ENCODE assay signal across 8 mouse cellular contexts in the genomic region with DNA sequence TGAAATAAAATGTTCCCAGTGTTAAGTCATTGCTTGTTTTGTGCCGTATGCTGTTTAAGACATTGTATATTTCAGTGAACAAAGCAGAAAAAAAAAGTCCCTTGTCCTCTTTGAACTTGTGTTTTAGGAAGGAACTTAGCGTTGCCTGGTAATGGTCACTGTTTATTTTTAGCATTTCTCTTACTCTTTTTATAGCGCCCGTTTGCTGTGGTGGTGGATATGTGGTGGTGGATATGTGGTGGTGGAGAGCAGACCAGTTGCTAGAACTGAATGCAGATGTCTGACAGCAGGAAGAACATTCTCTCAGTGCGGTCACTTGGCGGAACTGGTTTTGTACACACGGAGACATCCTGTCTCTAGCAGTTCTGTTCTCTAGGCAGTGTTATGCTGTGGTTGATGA. TPM values are rescaled to one million over a fixed set of nuclear protein-coding genes. Genes with fewer than 3 reads are reported as not detected.
A peak's percentile ranks its signal among the peaks of the same experiment; 100 is the strongest.
DNase-seq lines count a peak whose midpoint lies in the region; ATAC-seq and TF ChIP-seq lines count a peak whose summit lies in the region.

No protein-coding gene starts in this region.

- peak; percentile 5 for DNase-seq in left cerebral cortex, adult 11 months (ENCODE audit: low spot score)
- no peak for DNase-seq in left cerebral cortex, adult 18-20 months (ENCODE audit: low spot score in 2 of 2)
- DNase-seq in heart, adult 2 months: peak; percentile 33 to 53
- peak; percentile 6 for DNase-seq in spleen, adult 12 weeks (ENCODE audit: low spot score)
- DNase-seq in cerebellum, adult 11 months: no peak
- no peak for DNase-seq in cerebellum, adult 11-12 months

- peak; percentile 43 for TF ChIP-seq CTCF in heart, adult 2 months (IDR thresholded peaks at IDR 0.05)

- peak; percentile 15; the same call in 1 of the 2 replicates for ATAC-seq in liver, embryonic 15.5 days (ENCODE audit: insufficient read depth)
- ATAC-seq in forebrain, embryonic 12.5 days (ENCODE audit: low FRiP score): no peak

- TF ChIP-seq POLR2A in heart, adult 2 months (IDR thresholded peaks at IDR 0.05; ENCODE audit: insufficient read depth, low read depth, low read length): 0 out of 2 replicates have a peak, but pooled peaks have one; percentile 25

- intact Hi-C loops in heart, adult 2 months (cut with DNase I): no loop called here

- H3K9ac ChIP-seq in heart, adult 2 months (ENCODE audit: low read depth, low read length): 0 out of 2 replicates have a peak overlapping the region, but pooled peaks have one; percentile 2
- H3K9ac ChIP-seq in liver, embryonic 15.5 days: no peak overlapping the region
- H3K9ac ChIP-seq in forebrain, embryonic 12.5 days: no peak overlapping the region

- H3K79me2 ChIP-seq in heart, adult 2 months (replicated peaks; ENCODE audit: control insufficient read depth, insufficient read depth, low read length): no peaks in the 10 kb centered on the region

- H3K4me2 ChIP-seq in liver, embryonic 15.5 days: no peak overlapping the region
- H3K4me2 ChIP-seq in forebrain, embryonic 12.5 days: no peak overlapping the region

- H3K36me3 ChIP-seq in heart, adult 2 months (ENCODE audit: control insufficient read depth, insufficient read depth, low read length): peaks cover 6% of the 10 kb centered on the region
- peaks cover 38% of the 10 kb centered on the region for H3K36me3 ChIP-seq in liver, embryonic 15.5 days (replicated peaks)
- H3K36me3 ChIP-seq in forebrain, embryonic 12.5 days (replicated peaks): peaks cover 25% of the 10 kb centered on the region

- no peak for TF ChIP-seq EP300 in heart, adult 2 months (IDR thresholded peaks at IDR 0.05; ENCODE audit: insufficient read depth, low read depth, low read length)

- no peaks in the 10 kb centered on the region for H3K9me3 ChIP-seq in liver, embryonic 15.5 days (replicated peaks)
- H3K9me3 ChIP-seq in forebrain, embryonic 12.5 days: no peaks in the 10 kb centered on the region

- H3K27me3 ChIP-seq in heart, adult 2 months (ENCODE audit: control insufficient read depth, insufficient read depth, low read length): no peaks in the 10 kb centered on the region
- no peaks in the 10 kb centered on the region for H3K27me3 ChIP-seq in liver, embryonic 15.5 days
- no peaks in the 10 kb centered on the region for H3K27me3 ChIP-seq in forebrain, embryonic 12.5 days

- H3K27ac ChIP-seq in heart, adult 2 months: peak overlapping the region; percentile 66
- H3K27ac ChIP-seq in liver, embryonic 15.5 days (replicated peaks): no peak overlapping the region
- H3K27ac ChIP-seq in forebrain, embryonic 12.5 days: no peak overlapping the region

- 8% methylated on average over 7 of the region's 7 CpGs for WGBS in heart, adult 2 months
- 31% methylated on average over 7 of the region's 7 CpGs for WGBS in liver, embryonic 15.5 days (ENCODE audit: insufficient replicate concordance)
- WGBS in forebrain, embryonic 12.5 days: 92% methylated on average over 7 of the region's 7 CpGs

- no peak overlapping the region for H3K4me3 ChIP-seq in heart, adult 2 months
- H3K4me3 ChIP-seq in liver, embryonic 15.5 days (replicated peaks): no peak overlapping the region
- H3K4me3 ChIP-seq in forebrain, embryonic 12.5 days (replicated peaks): no peak overlapping the region

- H3K4me1 ChIP-seq in heart, adult 2 months (ENCODE audit: control insufficient read depth, insufficient read depth, low read length): peaks cover 5% of the 10 kb centered on the region
- 0 out of 2 replicates have a peak, but pooled peaks cover 5% of the 10 kb centered on the region for H3K4me1 ChIP-seq in liver, embryonic 15.5 days (replicated peaks)
- no peaks in the 10 kb centered on the region for H3K4me1 ChIP-seq in forebrain, embryonic 12.5 days

RNA-seq across cellular contexts. Expression of a gene that starts 8.1 kb away (rescaled TPM):
- 10 to 100 TPM; 84.4 to 85.3 TPM for total RNA-seq in left cerebral cortex, adult 18-20 months (2021)
- total RNA-seq in heart, adult 2 months (2021): 10 to 100 TPM; 84.8 to 86.2 TPM
- polyA plus RNA-seq in heart, adult 2 months (2012; rRNA removed): 37.9 and 57.3 TPM in 2 replicates
- polyA plus RNA-seq in liver, embryonic 15.5 days (2015; fragmentation: Nextera tagmentation; extraction: Ambion mirVana): 65.8 and 67.6 TPM in 2 replicates
- polyA plus RNA-seq in forebrain, embryonic 12.5 days (2016; fragmentation: Nextera tagmentation; extraction: Ambion mirVana): 198 and 200 TPM in 2 replicates

RNA-seq across cellular contexts. Expression of a gene that starts 25.7 kb away (rescaled TPM):
- 10 to 100 TPM; 24.7 to 24.8 TPM for total RNA-seq in left cerebral cortex, adult 18-20 months (2021)
- total RNA-seq in heart, adult 2 months (2021): 1 to 10 TPM; 7.2 to 8.3 TPM
- 3.1 and 3.4 TPM in 2 replicates for polyA plus RNA-seq in heart, adult 2 months (2012; rRNA removed)
- 8.8 and 9.1 TPM in 2 replicates for polyA plus RNA-seq in liver, embryonic 15.5 days (2015; fragmentation: Nextera tagmentation; extraction: Ambion mirVana)
- polyA plus RNA-seq in forebrain, embryonic 12.5 days (2016; fragmentation: Nextera tagmentation; extraction: Ambion mirVana): 17.6 and 18.3 TPM in 2 replicates

RNA-seq across cellular contexts. Expression of a gene that starts 45.9 kb away (rescaled TPM):
- under 1 TPM in 1 of 2 experiments, not detected in 1; 0.53 TPM for total RNA-seq in left cerebral cortex, adult 18-20 months (2021)
- total RNA-seq in heart, adult 2 months (2021): 1 to 10 TPM; 1.5 to 3.1 TPM
- polyA plus RNA-seq in heart, adult 2 months (2012; rRNA removed): 3.7 and 8.0 TPM in 2 replicates
- polyA plus RNA-seq in liver, embryonic 15.5 days (2015; fragmentation: Nextera tagmentation; extraction: Ambion mirVana): 61.5 and 83.9 TPM in 2 replicates
- 0.56 and 0.63 TPM in 2 replicates for polyA plus RNA-seq in forebrain, embryonic 12.5 days (2016; fragmentation: Nextera tagmentation; extraction: Ambion mirVana)

Comparison
In these comparisons a context has a peak if more than half of its experiments do, and no peak if none do; other contexts are left out.
1. DNase-seq: peak in left cerebral cortex, adult 11 months (single experiment), heart, adult 2 months (2 of 2) and spleen, adult 12 weeks (single experiment); none in left cerebral cortex, adult 18-20 months (0 of 2), cerebellum, adult 11 months (single experiment) and cerebellum, adult 11-12 months (single experiment).